Mouse (Mus musculus): ENCODE measurements at regions not wholly inside any gene's neighbourhood (a gene's known extent, or its start where the extent isn't known, plus 50 kb on each side); places are given as distances from the start of the nearest gene placed in this dataset.

DNA sequence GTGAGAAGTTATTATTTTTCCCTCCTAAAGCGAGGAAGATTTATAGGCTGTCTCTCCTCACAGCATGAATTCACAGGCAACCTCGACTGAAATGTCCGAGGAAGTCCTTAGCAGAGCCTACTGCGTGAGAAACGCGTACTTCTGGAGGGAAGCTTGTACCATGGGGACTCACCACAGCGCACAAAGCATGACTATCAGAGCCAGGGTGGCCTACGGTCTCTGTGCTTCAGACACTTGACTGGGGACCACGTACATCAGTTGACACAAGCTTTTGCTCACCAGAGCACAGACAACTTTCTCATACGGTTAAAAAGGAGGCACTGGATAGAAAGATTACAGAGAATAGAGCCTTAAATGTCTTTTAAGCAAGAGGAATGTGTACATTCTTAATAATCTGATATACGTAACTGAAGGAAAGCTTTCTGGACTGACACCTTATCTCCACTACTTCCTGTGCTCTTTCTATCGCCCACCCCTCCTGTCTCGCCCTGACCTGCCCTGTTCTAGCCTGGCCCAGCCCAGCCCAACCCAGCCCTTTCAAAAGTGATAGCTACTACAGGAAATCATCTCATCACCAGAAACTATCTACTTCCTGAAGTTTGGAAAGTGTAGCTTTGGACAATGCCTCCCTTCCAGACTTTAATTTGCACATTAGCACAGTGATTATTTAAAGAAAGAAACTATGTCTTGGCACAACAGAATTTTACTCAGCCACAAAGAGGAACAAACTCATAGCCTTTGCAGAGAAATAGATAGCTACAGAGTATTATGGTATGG is 104.2 kb upstream of the Krtap11-1 start:
- Histone ChIP-seq H3K36me3 (no peaks in the 10 kb centered on the region), H3K4me2 (0 out of 2 replicates have a peak overlapping the region, but pooled peaks have one; percentile 6), H3K4me3 (no peak overlapping the region), H3K9me3 (no peaks in the 10 kb centered on the region), H3K27ac (replicated peaks) (no peak overlapping the region), H3K27me3 (no peaks in the 10 kb centered on the region), H3K4me1 (replicated peaks) (peaks cover 6% of the 10 kb centered on the region; the same call in 1 of the 2 replicates), H3K9ac (no peak overlapping the region)
- 0 out of 2 replicates have a peak, but pooled peaks have one; percentile 36 for ATAC-seq (ENCODE audit: low read depth)
- WGBS = 57% methylated on average over 13 of the region's 13 CpGs

- Histone ChIP-seq H3K9ac (no peak overlapping the region), H3K4me1 (replicated peaks) (peaks cover 6% of the 10 kb centered on the region; the same call in 1 of the 2 replicates), H3K27ac (replicated peaks) (no peak overlapping the region), H3K4me2 (no peak overlapping the region), H3K4me3 (no peak overlapping the region), H3K36me3 (no peaks in the 10 kb centered on the region), H3K27me3 (no peaks in the 10 kb centered on the region), H3K9me3 (no peaks in the 10 kb centered on the region)
- WGBS = 66% methylated on average over 16 of the region's 16 CpGs
- no peak for ATAC-seq (ENCODE audit: low read depth)
Observed at GRCm38 (mm10) chr16:89674159-89674902, 103.3 kb upstream of the Krtap11-1 start.

DNA sequence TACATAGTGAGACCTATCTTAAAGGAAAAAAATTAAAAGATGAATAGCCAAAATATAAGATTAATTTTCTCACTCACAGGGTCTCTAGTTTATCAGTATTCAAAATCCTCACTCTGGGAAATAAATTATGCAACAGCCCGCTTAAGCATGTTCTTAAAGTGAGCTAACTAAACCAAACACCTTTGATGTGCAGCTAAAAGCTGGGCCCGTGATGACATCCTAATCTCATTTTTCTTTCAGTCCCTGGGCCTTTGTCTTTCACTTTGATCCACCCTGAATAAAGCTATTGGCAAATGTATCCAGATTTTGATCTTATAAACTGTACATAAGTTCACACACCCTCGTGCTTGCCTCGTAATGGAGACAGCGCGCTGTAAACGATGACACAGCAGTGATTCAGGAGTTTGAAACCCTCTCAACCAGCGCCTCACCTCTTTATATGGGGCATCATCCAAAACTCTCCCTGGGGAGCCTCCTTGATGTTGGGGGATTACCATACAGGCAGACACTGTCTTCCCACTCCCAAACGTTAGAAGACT is 100.3 kb upstream of the Krtap11-1 start:
- H3K27ac ChIP-seq (replicated peaks) = no peak overlapping the region
- H3K9me3 ChIP-seq = no peaks in the 10 kb centered on the region
- H3K9ac ChIP-seq = no peak overlapping the region
- 80% methylated on average over 9 of the region's 9 CpGs for WGBS
- no peak overlapping the region for H3K4me2 ChIP-seq
- H3K4me3 ChIP-seq = no peak overlapping the region
- H3K36me3 ChIP-seq = no peaks in the 10 kb centered on the region
- ATAC-seq (ENCODE audit: low read depth) = no peak
- H3K27me3 ChIP-seq = no peaks in the 10 kb centered on the region
- H3K4me1 ChIP-seq (replicated peaks) = peaks cover 6% of the 10 kb centered on the region; the same call in 1 of the 2 replicates

- Histone ChIP-seq H3K27ac (replicated peaks) (no peak overlapping the region), H3K36me3 (no peaks in the 10 kb centered on the region), H3K9me3 (no peaks in the 10 kb centered on the region), H3K9ac (no peak overlapping the region), H3K4me1 (replicated peaks) (no peaks in the 10 kb centered on the region; the same call in 1 of the 2 replicates), H3K4me3 (no peak overlapping the region), H3K27me3 (no peaks in the 10 kb centered on the region), H3K4me2 (no peak overlapping the region)
- ATAC-seq (ENCODE audit: low read depth) = no peak
- WGBS = 86% methylated on average over 2 of the region's 2 CpGs
Observed at GRCm38 (mm10) chr16:89660071-89660470, 89.1 kb upstream of the Krtap11-1 start.

DNA sequence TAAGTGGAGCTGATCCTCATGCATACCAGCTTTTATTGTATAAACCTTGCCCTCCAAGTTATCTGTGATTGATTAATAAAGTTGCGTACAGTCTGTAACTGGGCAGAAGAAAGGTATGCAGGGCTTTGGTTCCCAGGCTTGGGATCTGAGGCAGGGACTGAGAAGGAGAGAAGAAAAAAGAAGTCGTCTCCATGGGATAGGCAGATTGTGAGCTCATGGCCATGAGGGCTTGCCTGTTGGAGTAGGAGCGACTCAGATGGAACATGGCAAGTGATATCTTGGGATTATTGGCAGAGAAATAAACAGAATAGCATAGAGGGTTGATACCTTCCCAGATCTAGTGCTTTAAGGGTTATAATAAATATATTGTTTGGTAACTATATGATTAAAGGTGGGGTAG is 85.1 kb upstream of the Krtap11-1 start:
- no peak overlapping the region for H3K9ac ChIP-seq
- H3K4me3 ChIP-seq = no peak overlapping the region
- H3K4me1 ChIP-seq (replicated peaks) = no peaks in the 10 kb centered on the region
- H3K9me3 ChIP-seq = 0 out of 2 replicates have a peak, but pooled peaks cover 3% of the 10 kb centered on the region
- H3K27me3 ChIP-seq = no peaks in the 10 kb centered on the region
- H3K36me3 ChIP-seq = no peaks in the 10 kb centered on the region
- 96% methylated on average over 3 of the region's 3 CpGs for WGBS
- H3K4me2 ChIP-seq = no peak overlapping the region
- ATAC-seq (ENCODE audit: low read depth) = no peak
- H3K27ac ChIP-seq (replicated peaks) = no peak overlapping the region

- H3K4me2 ChIP-seq = no peak overlapping the region
- no peaks in the 10 kb centered on the region for H3K36me3 ChIP-seq
- no peak overlapping the region for H3K27ac ChIP-seq (replicated peaks)
- WGBS = 81% methylated on average over 4 of the region's 4 CpGs
- H3K4me3 ChIP-seq = no peak overlapping the region
- H3K4me1 ChIP-seq (replicated peaks) = no peaks in the 10 kb centered on the region
- H3K9ac ChIP-seq = no peak overlapping the region
- ATAC-seq (ENCODE audit: low read depth) = no peak
- no peaks in the 10 kb centered on the region for H3K27me3 ChIP-seq
- H3K9me3 ChIP-seq = no peaks in the 10 kb centered on the region
Observed at GRCm38 (mm10) chr16:89648651-89649050, 77.7 kb upstream of the Krtap11-1 start.

DNA sequence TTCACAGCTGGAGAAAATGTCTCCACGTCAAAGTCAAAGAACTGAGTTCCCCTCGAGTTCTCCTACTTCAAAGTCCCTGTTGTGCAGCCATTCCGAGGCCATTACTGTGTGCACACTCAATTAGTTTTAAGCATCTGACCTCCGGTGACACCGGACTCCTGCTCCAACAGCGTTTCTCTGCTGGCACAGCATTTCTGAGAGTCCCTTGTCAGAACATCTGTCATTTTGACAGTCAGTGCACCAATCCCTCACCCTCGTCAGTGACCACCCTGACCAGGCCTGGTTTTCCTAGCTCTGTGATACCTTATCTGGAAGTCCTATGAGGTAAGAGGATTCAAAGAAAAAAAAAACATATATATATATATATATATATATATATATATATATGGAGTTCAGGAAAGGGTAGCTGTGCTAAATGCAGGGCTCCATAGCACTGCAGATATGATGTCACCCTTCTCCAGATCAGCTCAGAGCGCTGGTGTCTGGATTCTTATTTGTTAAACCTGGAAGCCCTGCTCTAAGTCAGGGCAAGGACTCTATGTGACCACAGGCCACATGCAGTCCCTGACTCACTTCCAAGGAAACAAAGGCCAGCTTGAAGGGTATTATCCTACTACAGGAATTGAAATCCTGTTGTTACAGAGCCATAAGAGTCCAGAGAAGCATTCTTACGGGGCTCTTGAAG is 63.1 kb upstream of the Krtap11-1 start:
- 32% methylated on average over 9 of the region's 9 CpGs for WGBS
- no peak for ATAC-seq (ENCODE audit: low read depth)
- H3K9ac ChIP-seq = no peak overlapping the region
- no peaks in the 10 kb centered on the region for H3K36me3 ChIP-seq
- no peaks in the 10 kb centered on the region for H3K9me3 ChIP-seq
- H3K4me3 ChIP-seq = no peak overlapping the region
- no peaks in the 10 kb centered on the region for H3K27me3 ChIP-seq
- no peak overlapping the region for H3K4me2 ChIP-seq
- no peaks in the 10 kb centered on the region for H3K4me1 ChIP-seq (replicated peaks)
- no peak overlapping the region for H3K27ac ChIP-seq (replicated peaks)

DNA sequence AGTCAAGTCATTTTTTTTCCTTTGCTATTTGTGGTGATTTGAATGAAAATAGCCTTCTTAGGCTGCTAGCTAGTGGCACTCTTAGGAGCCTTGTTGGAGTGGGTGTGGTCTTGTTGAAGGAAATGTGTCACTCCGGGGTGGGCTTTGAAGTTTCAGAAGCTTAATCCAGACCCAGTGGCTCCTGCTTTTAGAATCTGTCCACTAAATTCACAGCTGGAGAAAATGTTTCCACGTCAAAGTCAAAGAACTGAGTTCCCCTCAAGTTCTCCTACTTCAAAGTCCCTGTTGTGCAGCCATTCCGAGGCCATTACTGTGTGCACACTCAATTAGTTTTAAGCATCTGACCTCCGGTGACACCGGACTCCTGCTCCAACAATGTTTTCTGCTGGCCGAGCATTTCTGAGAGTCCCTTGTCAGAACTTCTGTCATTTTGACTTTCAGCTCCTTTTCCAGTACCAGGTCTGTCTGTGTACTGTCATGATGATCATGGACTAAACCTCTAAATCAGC is 61.2 kb upstream of the Krtap11-1 start:
- WGBS = 45% methylated on average over 6 of the region's 6 CpGs
- Histone ChIP-seq H3K4me3 (no peak overlapping the region), H3K27me3 (no peaks in the 10 kb centered on the region), H3K9me3 (no peaks in the 10 kb centered on the region), H3K36me3 (no peaks in the 10 kb centered on the region), H3K9ac (no peak overlapping the region), H3K4me1 (replicated peaks) (no peaks in the 10 kb centered on the region), H3K4me2 (no peak overlapping the region), H3K27ac (replicated peaks) (no peak overlapping the region)
- no peak for ATAC-seq (ENCODE audit: low read depth)

DNA sequence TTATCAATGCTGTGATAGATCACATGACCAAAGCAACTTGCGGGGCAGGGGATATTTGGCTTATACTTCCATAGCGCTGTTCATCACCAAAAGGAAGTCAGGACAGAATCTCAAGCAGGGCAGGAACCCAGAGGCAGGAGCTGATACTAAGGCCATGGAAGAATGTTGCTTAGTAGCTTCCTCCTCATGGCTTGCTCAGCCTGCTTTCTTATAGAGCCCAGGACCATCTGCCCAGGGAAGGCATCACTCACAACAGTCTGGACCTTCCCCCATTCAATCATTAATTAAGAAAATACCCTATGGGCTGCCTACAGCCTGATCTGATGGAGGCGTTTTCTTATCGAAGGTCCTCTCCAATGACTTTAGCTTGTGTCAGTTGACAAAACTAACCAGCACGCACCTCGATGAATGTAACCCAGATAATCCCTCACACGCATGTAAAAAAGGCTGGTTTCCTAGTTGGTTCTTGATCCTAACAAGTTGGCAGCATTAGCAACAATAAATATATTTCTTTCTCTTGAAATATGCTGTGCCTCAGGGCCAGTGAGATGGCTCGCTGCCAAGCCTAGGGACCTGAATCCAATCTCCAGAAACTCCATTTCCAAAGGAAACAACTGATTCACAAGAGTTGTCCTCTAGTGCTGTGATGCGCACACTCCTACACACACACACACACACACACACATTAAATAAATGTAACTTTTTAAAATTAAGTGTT is 60.6 kb upstream of the Krtap11-1 start:
- no peaks in the 10 kb centered on the region for H3K4me1 ChIP-seq (replicated peaks)
- H3K9ac ChIP-seq = no peak overlapping the region
- ATAC-seq (ENCODE audit: low read depth) = no peak
- 95% methylated on average over 9 of the region's 9 CpGs for WGBS
- no peaks in the 10 kb centered on the region for H3K9me3 ChIP-seq
- no peaks in the 10 kb centered on the region for H3K36me3 ChIP-seq
- no peak overlapping the region for H3K4me2 ChIP-seq
- no peak overlapping the region for H3K27ac ChIP-seq (replicated peaks)
- H3K27me3 ChIP-seq = no peaks in the 10 kb centered on the region
- H3K4me3 ChIP-seq = no peak overlapping the region

DNA sequence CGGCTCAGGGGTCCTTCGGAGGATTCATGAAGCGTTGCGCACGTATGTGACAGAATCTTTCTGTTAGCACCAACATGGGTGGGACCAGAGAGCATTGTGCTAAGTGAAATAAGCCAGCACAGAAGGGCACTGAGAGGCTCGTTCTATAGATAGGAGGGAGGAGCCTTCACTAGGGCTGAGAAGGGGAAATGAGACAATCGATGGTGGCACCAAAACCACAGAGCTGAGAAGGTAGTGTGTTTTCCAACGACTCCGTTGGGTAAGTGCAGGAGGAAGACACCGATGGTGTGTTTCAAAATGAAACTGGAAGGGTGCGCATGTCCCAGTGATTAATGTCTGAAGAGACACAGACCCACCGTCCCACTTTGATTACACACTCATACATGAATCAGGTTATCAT is 54.7 kb upstream of the Krtap11-1 start:
- H3K4me2 ChIP-seq = no peak overlapping the region
- no peak overlapping the region for H3K9ac ChIP-seq
- ATAC-seq (ENCODE audit: low read depth) = no peak
- no peaks in the 10 kb centered on the region for H3K4me1 ChIP-seq (replicated peaks)
- H3K27me3 ChIP-seq = no peaks in the 10 kb centered on the region
- H3K9me3 ChIP-seq = no peaks in the 10 kb centered on the region
- WGBS = 95% methylated on average over 12 of the region's 12 CpGs
- no peak overlapping the region for H3K4me3 ChIP-seq
- no peaks in the 10 kb centered on the region for H3K36me3 ChIP-seq
- H3K27ac ChIP-seq (replicated peaks) = no peak overlapping the region

DNA sequence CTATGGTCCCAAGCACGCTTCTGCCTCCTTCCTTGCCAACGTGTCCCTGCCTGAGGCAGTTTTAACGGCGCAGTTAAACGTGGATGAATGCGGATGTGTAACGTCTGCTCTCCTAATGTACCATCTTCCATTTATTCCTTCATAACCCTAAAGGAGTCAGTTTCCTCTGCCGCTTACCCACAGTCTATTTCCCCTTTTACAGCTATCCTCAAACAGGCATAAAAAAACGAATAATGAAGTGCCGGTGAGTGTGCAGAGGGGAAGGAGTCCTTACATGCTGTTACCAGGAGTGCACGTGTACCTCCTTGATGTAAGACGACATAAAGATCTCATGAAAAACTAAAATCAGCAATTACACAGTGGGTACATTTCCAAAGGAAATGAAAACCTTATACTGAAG is 54.3 kb upstream of the Krtap11-1 start:
- Histone ChIP-seq H3K27me3 (no peaks in the 10 kb centered on the region), H3K9ac (no peak overlapping the region), H3K36me3 (no peaks in the 10 kb centered on the region), H3K27ac (replicated peaks) (0 out of 2 replicates have a peak overlapping the region, but pooled peaks have one; percentile 6), H3K4me1 (replicated peaks) (no peaks in the 10 kb centered on the region), H3K9me3 (no peaks in the 10 kb centered on the region), H3K4me2 (no peak overlapping the region), H3K4me3 (no peak overlapping the region)
- WGBS = 75% methylated on average over 12 of the region's 12 CpGs
- no peak for ATAC-seq (ENCODE audit: low read depth)

All from neural tube, embryonic 13.5 days (tissue).